Mouse (Mus musculus): ENCODE measurements around the gene Cpt1c. TPM values are rescaled to one million over a fixed set of nuclear protein-coding genes. Genes with fewer than 3 reads are reported as not detected.
"Not testable (repeated sequence)": the region's sequence is repeated elsewhere in the genome, so short reads cannot be mapped to it uniquely, and the experiment has no call there.

Gene Cpt1c
- polyA plus RNA-seq (2014; fragmentation: Nextera tagmentation; extraction: Ambion mirVana): 8.0 and 11.1 TPM in 2 replicates

GRCm38 (mm10) chr7:44974383-44975116 is at the start of gene Cpt1c:
Gene Cpt1c, minus strand, starts transcription at chr7:44974851.
- peaks cover 4 to 23% of the 10 kb centered on the region in 2 experiments; a peak in 3 of 4 replicates for H3K4me1 ChIP-seq (ENCODE audit: control insufficient read depth in 2 of 2, insufficient read depth in 2 of 2, low read length in 2 of 2)
- peaks cover 41% of the 10 kb centered on the region for H3K36me3 ChIP-seq (ENCODE audit: control insufficient read depth, insufficient read depth, low read length)
- H3K27ac ChIP-seq (replicated peaks in 1 of 2; ENCODE audit: control insufficient read depth in 1 of 2, insufficient read depth in 1 of 2, low read depth in 2 of 2, low read length in 2 of 2): peak within 1 kb of the TSS; percentile 30 to 53
- H3K27me3 ChIP-seq (ENCODE audit: control insufficient read depth, insufficient read depth, low read length): no peaks in the 10 kb centered on the region
- no peak for ATAC-seq (ENCODE audit: insufficient number of reproducible peaks, insufficient read depth, low FRiP score, low read depth)
- 3% methylated on average over 22 of the region's 22 CpGs for WGBS
- peak within 1 kb of the TSS; percentile 42 to 50 for H3K4me3 ChIP-seq (ENCODE audit: control insufficient read depth in 1 of 2, insufficient read depth in 1 of 2, low read depth in 1 of 2, low read length in 2 of 2)
- peak within 1 kb of the TSS; percentile 68 for H3K9ac ChIP-seq (ENCODE audit: low read length)
- H3K9me3 ChIP-seq (ENCODE audit: control insufficient read depth, low read length): no peaks in the 10 kb centered on the region
- H3K4me2 ChIP-seq (ENCODE audit: low read length): peak within 1 kb of the TSS; percentile 80

GRCm38 (mm10) chr7:45023711-45024110 is 49.1 kb upstream of the Cpt1c start:
- H3K36me3 ChIP-seq (ENCODE audit: control insufficient read depth, insufficient read depth, low read length): peaks cover 36% of the 10 kb centered on the region
- WGBS: 79% methylated on average over 5 of the region's 5 CpGs
- H3K4me3 ChIP-seq (ENCODE audit: control insufficient read depth in 1 of 2, insufficient read depth in 1 of 2, low read depth in 1 of 2, low read length in 2 of 2); ATAC-seq (ENCODE audit: insufficient number of reproducible peaks, insufficient read depth, low FRiP score, low read depth); H3K9ac ChIP-seq (ENCODE audit: low read length); H3K9me3 ChIP-seq (ENCODE audit: control insufficient read depth, low read length); H3K4me2 ChIP-seq (ENCODE audit: low read length); H3K27ac ChIP-seq (replicated peaks in 1 of 2; ENCODE audit: control insufficient read depth in 1 of 2, insufficient read depth in 1 of 2, low read depth in 2 of 2, low read length in 2 of 2); H3K27me3 ChIP-seq (ENCODE audit: control insufficient read depth, insufficient read depth, low read length); H3K4me1 ChIP-seq (ENCODE audit: control insufficient read depth in 2 of 2, insufficient read depth in 2 of 2, low read length in 2 of 2): not testable (repeated sequence)

GRCm38 (mm10) chr7:45020225-45020624 is 45.6 kb upstream of the Cpt1c start:
- peaks cover 6 to 8% of the 10 kb centered on the region in 2 experiments; a peak in 3 of 4 replicates for H3K4me1 ChIP-seq (ENCODE audit: control insufficient read depth in 2 of 2, insufficient read depth in 2 of 2, low read length in 2 of 2)
- 68% methylated on average over 9 of the region's 9 CpGs for WGBS

DNA sequence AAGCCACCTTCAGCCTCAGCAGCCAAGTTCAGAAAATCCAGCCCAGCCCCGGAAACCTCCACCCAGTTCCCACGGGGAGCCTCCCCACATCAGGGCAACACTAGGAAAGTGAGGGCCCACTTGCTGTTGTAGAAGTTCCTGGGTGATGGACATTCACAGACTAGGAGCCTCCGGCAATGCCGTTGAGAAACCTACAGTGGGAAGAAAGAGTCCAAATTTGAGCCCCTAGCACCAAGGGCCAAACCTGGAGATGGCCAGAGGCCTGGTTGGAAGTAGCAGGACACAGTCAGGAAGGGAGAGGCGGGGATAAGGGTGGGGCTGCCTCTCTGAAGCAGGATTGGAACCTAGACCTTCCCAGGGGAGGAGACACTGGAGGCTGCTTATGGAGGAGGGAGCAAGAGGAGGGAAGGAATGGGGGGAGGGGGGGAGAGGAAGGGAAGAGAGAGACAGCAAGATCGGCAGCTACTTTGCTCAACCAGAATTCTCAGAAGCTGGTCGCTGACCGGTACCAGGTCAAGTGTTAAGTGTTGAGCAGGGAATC is 44.5 kb upstream of the Cpt1c start:
- peak overlapping the region; percentile 50 to 88 for H3K4me3 ChIP-seq (ENCODE audit: control insufficient read depth in 1 of 2, insufficient read depth in 1 of 2, low read depth in 1 of 2, low read length in 2 of 2)
- H3K36me3 ChIP-seq (ENCODE audit: control insufficient read depth, insufficient read depth, low read length): peaks cover 14% of the 10 kb centered on the region
- peaks cover 6 to 16% of the 10 kb centered on the region in 2 experiments; a peak in 3 of 4 replicates for H3K4me1 ChIP-seq (ENCODE audit: control insufficient read depth in 2 of 2, insufficient read depth in 2 of 2, low read length in 2 of 2)
- peak overlapping the region; percentile 87 for H3K9ac ChIP-seq (ENCODE audit: low read length)
- 24% methylated on average over 8 of the region's 8 CpGs for WGBS
- no peaks in the 10 kb centered on the region for H3K9me3 ChIP-seq (ENCODE audit: control insufficient read depth, low read length)
- no peak for ATAC-seq (ENCODE audit: insufficient number of reproducible peaks, insufficient read depth, low FRiP score, low read depth)
- H3K27me3 ChIP-seq (ENCODE audit: control insufficient read depth, insufficient read depth, low read length): no peaks in the 10 kb centered on the region
- peak overlapping the region; percentile 88 for H3K4me2 ChIP-seq (ENCODE audit: low read length)
- peak overlapping the region; percentile 46 to 100 for H3K27ac ChIP-seq (replicated peaks in 1 of 2; ENCODE audit: control insufficient read depth in 1 of 2, insufficient read depth in 1 of 2, low read depth in 2 of 2, low read length in 2 of 2)

More at GRCm38 (mm10) chr7:45020225-45020624, 45.6 kb upstream of the Cpt1c start:
- Histone ChIP-seq H3K36me3 (ENCODE audit: control insufficient read depth, insufficient read depth, low read length) (peaks cover 14% of the 10 kb centered on the region), H3K9me3 (ENCODE audit: control insufficient read depth, low read length) (no peaks in the 10 kb centered on the region), H3K9ac (ENCODE audit: low read length) (no peak overlapping the region), H3K4me3 (ENCODE audit: control insufficient read depth in 1 of 2, insufficient read depth in 1 of 2, low read depth in 1 of 2, low read length in 2 of 2) (no peak overlapping the region), H3K27me3 (ENCODE audit: control insufficient read depth, insufficient read depth, low read length) (no peaks in the 10 kb centered on the region), H3K27ac (replicated peaks in 1 of 2; ENCODE audit: control insufficient read depth in 1 of 2, insufficient read depth in 1 of 2, low read depth in 2 of 2, low read length in 2 of 2) (no peak overlapping the region), H3K4me2 (ENCODE audit: low read length) (no peak overlapping the region)
- no peak for ATAC-seq (ENCODE audit: insufficient number of reproducible peaks, insufficient read depth, low FRiP score, low read depth)

DNA sequence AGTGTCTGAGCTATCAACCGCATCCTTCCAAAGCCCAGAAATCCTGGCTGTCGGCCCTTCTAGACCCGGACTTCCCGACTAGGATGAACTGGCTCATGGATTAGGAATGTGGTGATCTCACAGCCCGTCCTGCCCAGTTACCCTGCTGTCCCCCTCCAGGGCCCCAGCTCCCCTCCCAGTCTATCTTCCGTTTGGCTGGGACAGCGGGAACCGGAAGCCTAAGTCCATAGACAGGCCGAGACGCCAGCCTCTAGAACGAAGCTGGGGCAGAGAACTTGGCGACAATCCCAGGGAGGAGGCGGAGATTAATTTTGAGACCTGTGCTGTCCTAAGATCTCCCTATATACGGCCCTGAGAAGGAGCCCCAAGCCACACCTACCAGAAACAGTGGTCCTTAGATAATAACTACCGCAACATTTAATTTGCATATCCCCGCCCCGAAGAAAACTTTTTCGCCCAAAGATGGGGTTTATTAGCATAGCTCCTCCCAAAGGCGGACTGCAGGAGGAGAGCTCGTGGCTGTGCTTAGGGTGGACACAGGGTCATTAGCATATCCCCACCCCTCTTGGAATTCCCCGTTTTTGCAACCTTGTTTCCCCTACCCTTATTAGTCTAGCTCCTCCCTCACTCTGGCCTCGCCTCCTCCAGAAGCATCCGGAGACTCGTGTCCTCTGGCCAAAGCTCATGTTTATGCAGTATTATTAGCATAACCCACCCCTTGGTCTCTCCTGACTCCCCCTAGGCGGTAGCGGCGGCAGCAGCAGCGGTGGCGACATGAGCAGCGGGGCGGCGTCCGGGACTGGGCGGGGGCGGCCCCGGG is 42.8 kb upstream of the Cpt1c start, which contains the start of gene Rras:
Gene Rras, plus strand, starts transcription at position 720 of the 820 bp plus-strand sequence.
- ATAC-seq (ENCODE audit: insufficient number of reproducible peaks, insufficient read depth, low FRiP score, low read depth): peak; percentile 89
- peak within 1 kb of the TSS; percentile 88 for H3K4me2 ChIP-seq (ENCODE audit: low read length)
- H3K4me3 ChIP-seq (ENCODE audit: control insufficient read depth in 1 of 2, insufficient read depth in 1 of 2, low read depth in 1 of 2, low read length in 2 of 2): peak within 1 kb of the TSS; percentile 50 to 88
- no peaks in the 10 kb centered on the region for H3K27me3 ChIP-seq (ENCODE audit: control insufficient read depth, insufficient read depth, low read length)
- under 1% methylated on average over 36 of the region's 36 CpGs for WGBS
- H3K27ac ChIP-seq (replicated peaks in 1 of 2; ENCODE audit: control insufficient read depth in 1 of 2, insufficient read depth in 1 of 2, low read depth in 2 of 2, low read length in 2 of 2): peak within 1 kb of the TSS; percentile 99 to 100
- peak within 1 kb of the TSS; percentile 87 for H3K9ac ChIP-seq (ENCODE audit: low read length)
- no peaks in the 10 kb centered on the region for H3K9me3 ChIP-seq (ENCODE audit: control insufficient read depth, low read length)
- peaks cover 30% of the 10 kb centered on the region for H3K36me3 ChIP-seq (ENCODE audit: control insufficient read depth, insufficient read depth, low read length)
- H3K4me1 ChIP-seq (ENCODE audit: control insufficient read depth in 2 of 2, insufficient read depth in 2 of 2, low read length in 2 of 2): peaks cover 6 to 16% of the 10 kb centered on the region in 2 experiments; a peak in 3 of 4 replicates

DNA sequence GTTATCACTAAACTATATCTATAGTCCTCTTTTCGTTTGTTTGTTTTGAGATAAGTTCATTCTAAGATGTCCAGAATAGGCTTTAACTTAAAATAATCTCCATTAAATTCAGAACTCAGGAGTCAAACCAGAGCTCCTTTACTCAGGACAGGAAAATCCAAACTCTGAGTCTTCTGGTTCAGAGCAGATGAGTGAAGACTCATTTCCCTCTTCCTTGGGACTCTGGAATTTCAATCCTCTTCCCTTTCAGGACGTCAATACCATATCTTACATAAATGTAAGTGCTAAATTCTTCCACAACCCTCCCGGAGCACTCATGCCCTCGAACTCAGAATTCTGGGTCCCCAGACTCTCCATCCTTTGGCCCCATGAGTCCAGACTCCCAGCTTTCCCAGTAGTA is 42.1 kb upstream of the Cpt1c start:
- peaks cover 36% of the 10 kb centered on the region for H3K36me3 ChIP-seq (ENCODE audit: control insufficient read depth, insufficient read depth, low read length)
- H3K9me3 ChIP-seq (ENCODE audit: control insufficient read depth, low read length): no peaks in the 10 kb centered on the region
- WGBS: under 1% methylated on average over 4 of the region's 4 CpGs
- peaks cover 6 to 16% of the 10 kb centered on the region in 2 experiments; a peak in 3 of 4 replicates for H3K4me1 ChIP-seq (ENCODE audit: control insufficient read depth in 2 of 2, insufficient read depth in 2 of 2, low read length in 2 of 2)
- peak overlapping the region; percentile 82 for H3K4me2 ChIP-seq (ENCODE audit: low read length)
- H3K27ac ChIP-seq (replicated peaks in 1 of 2; ENCODE audit: control insufficient read depth in 1 of 2, insufficient read depth in 1 of 2, low read depth in 2 of 2, low read length in 2 of 2): peak overlapping the region; percentile 99 to 100
- peak overlapping the region; percentile 50 to 88 for H3K4me3 ChIP-seq (ENCODE audit: control insufficient read depth in 1 of 2, insufficient read depth in 1 of 2, low read depth in 1 of 2, low read length in 2 of 2)
- H3K27me3 ChIP-seq (ENCODE audit: control insufficient read depth, insufficient read depth, low read length): no peaks in the 10 kb centered on the region
- no peak for ATAC-seq (ENCODE audit: insufficient number of reproducible peaks, insufficient read depth, low FRiP score, low read depth)
- peak overlapping the region; percentile 80 for H3K9ac ChIP-seq (ENCODE audit: low read length)

DNA sequence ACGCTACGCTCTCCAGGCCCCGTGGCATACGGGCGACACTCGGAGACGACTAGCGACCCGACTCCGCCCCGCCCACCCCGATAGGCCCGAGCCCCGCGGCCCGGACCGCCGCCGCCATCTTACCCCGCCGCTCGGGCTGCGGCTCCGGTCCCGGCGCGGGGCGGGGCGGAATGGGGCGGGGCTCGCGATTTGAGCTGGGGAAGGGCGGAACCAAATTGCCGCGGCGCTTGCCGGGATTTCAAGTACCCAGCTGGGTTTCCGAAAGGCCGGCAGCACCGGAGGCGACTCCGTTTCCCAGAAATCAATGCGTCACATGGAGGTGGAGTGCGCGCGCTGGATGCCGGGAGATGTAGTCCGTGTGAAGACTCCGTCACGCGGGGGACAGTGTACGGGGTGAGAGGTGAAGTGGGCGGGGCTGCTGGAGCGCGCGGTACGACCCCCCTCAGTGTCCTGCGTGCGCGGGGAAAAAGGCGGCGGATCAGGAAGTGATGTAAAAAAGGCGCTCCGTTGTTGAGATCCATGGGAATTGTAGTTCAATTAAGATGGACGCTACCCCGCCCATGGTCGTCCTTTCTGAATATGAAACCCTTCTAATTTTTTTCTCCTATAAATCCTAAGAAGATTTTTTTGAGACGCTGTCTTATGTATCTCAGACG is 41.4 kb upstream of the Cpt1c start, which contains the start of gene Scaf1:
Gene Scaf1, minus strand, starts transcription at position 407 of the 656 bp plus-strand sequence.
- peak within 1 kb of the TSS; percentile 69 to 88 for H3K4me3 ChIP-seq (ENCODE audit: control insufficient read depth in 1 of 2, insufficient read depth in 1 of 2, low read depth in 1 of 2, low read length in 2 of 2)
- H3K9ac ChIP-seq (ENCODE audit: low read length): peak within 1 kb of the TSS; percentile 97
- no peaks in the 10 kb centered on the region for H3K27me3 ChIP-seq (ENCODE audit: control insufficient read depth, insufficient read depth, low read length)
- peak; percentile 87 for ATAC-seq (ENCODE audit: insufficient number of reproducible peaks, insufficient read depth, low FRiP score, low read depth)
- H3K36me3 ChIP-seq (ENCODE audit: control insufficient read depth, insufficient read depth, low read length): peaks cover 36% of the 10 kb centered on the region
- 1% methylated on average over 69 of the region's 69 CpGs for WGBS
- H3K27ac ChIP-seq (replicated peaks in 1 of 2; ENCODE audit: control insufficient read depth in 1 of 2, insufficient read depth in 1 of 2, low read depth in 2 of 2, low read length in 2 of 2): peak within 1 kb of the TSS; percentile 99 to 100
- H3K9me3 ChIP-seq (ENCODE audit: control insufficient read depth, low read length): no peaks in the 10 kb centered on the region
- H3K4me1 ChIP-seq (ENCODE audit: control insufficient read depth in 2 of 2, insufficient read depth in 2 of 2, low read length in 2 of 2): peaks cover 6 to 16% of the 10 kb centered on the region in 2 experiments; a peak in 3 of 4 replicates
- peak within 1 kb of the TSS; percentile 82 for H3K4me2 ChIP-seq (ENCODE audit: low read length)
